Mouse (Mus musculus): ENCODE data around the gene Hlf.
A peak's percentile ranks its signal among the peaks of the same experiment; 100 is the strongest.

Gene Hlf

GRCm38 (mm10) chr11:90370367-90370766 lies 20.3 kb downstream of the Hlf start:
- DNase-seq = no peak

- DNase-seq = peak; percentile 79
Observed at GRCm38 (mm10) chr11:90369605-90370004, 21.1 kb downstream of the Hlf start.

- DNase-seq = no peak
Observed at GRCm38 (mm10) chr11:90369115-90369514, 21.6 kb downstream of the Hlf start.

GRCm38 (mm10) chr11:90367894-90368860 lies 22.5 kb downstream of the Hlf start:
- DNase-seq = no peak

- DNase-seq = no peak
Observed at GRCm38 (mm10) chr11:90364865-90365264, 25.8 kb downstream of the Hlf start.

- DNase-seq = no peak
Observed at GRCm38 (mm10) chr11:90363821-90364497, 26.7 kb downstream of the Hlf start.

- no peak for DNase-seq
Observed at GRCm38 (mm10) chr11:90363406-90363805, 27.3 kb downstream of the Hlf start.

- DNase-seq = no peak
Observed at GRCm38 (mm10) chr11:90360536-90360935, 30.2 kb downstream of the Hlf start.

GRCm38 (mm10) chr11:90358063-90358462 lies 32.6 kb downstream of the Hlf start:
- no peak for DNase-seq

GRCm38 (mm10) chr11:90357371-90357770 lies 33.3 kb downstream of the Hlf start:
- DNase-seq = no peak

- DNase-seq = no peak
Observed at GRCm38 (mm10) chr11:90356495-90357304, 34.0 kb downstream of the Hlf start.

GRCm38 (mm10) chr11:90356036-90356435 lies 34.7 kb downstream of the Hlf start:
- DNase-seq = no peak

- peak; percentile 79 for DNase-seq
Observed at GRCm38 (mm10) chr11:90355270-90355681, 35.4 kb downstream of the Hlf start.

GRCm38 (mm10) chr11:90352696-90353095 lies 38.0 kb downstream of the Hlf start:
- DNase-seq = no peak

GRCm38 (mm10) chr11:90350153-90350512 lies 40.6 kb downstream of the Hlf start:
- DNase-seq = no peak

GRCm38 (mm10) chr11:90349486-90350152 lies 41.1 kb downstream of the Hlf start:
- DNase-seq = no peak

GRCm38 (mm10) chr11:90347667-90348459 lies 42.8 kb downstream of the Hlf start:
- no peak for DNase-seq

GRCm38 (mm10) chr11:90345746-90346145 lies 44.9 kb downstream of the Hlf start:
- DNase-seq = no peak

GRCm38 (mm10) chr11:90342858-90343257 lies 47.8 kb downstream of the Hlf start:
- no peak for DNase-seq

- DNase-seq = no peak
Observed at GRCm38 (mm10) chr11:90342267-90342666, 48.4 kb downstream of the Hlf start.

GRCm38 (mm10) chr11:90340836-90341235 lies 49.9 kb downstream of the Hlf start:
- no peak for DNase-seq

- DNase-seq = no peak
Observed at GRCm38 (mm10) chr11:90334816-90335215, 55.9 kb downstream of the Hlf start.

Data from cerebellum, adult 9-11 months (tissue).